Mouse (Mus musculus): ENCODE data around the gene Filip1l. TPM values are rescaled to one million over a fixed set of nuclear protein-coding genes. Genes with fewer than 3 reads are reported as not detected.
A peak's percentile ranks its signal among the peaks of the same experiment; 100 is the strongest.

The Filip1l gene
- total RNA-seq, 2 experiments from 2014 or later, result 44.5 to 46.5 TPM

GRCm38 (mm10) chr16:57548608-57549007, 195.7 kb downstream of the Filip1l start:
- intact Hi-C loops (cut with DNase I; ENCODE audit: low total_unique reads), result no loop called here
- DNase-seq, result no peak

- intact Hi-C loops (cut with DNase I; ENCODE audit: low total_unique reads), result no loop called here
- DNase-seq, result peak; percentile 82
Observed at GRCm38 (mm10) chr16:57549061-57550037, 196.5 kb downstream of the Filip1l start.

GRCm38 (mm10) chr16:57550088-57550487, 197.2 kb downstream of the Filip1l start:
- intact Hi-C loops (cut with DNase I; ENCODE audit: low total_unique reads), result no loop called here
- DNase-seq, result no peak

GRCm38 (mm10) chr16:57550817-57551216, 197.9 kb downstream of the Filip1l start:
- no peak for DNase-seq
- intact Hi-C loops (cut with DNase I; ENCODE audit: low total_unique reads), result no loop called here

- intact Hi-C loops (cut with DNase I; ENCODE audit: low total_unique reads), result no loop called here
- no peak for DNase-seq
Observed at GRCm38 (mm10) chr16:57551617-57552016, 198.7 kb downstream of the Filip1l start.

GRCm38 (mm10) chr16:57552709-57553108, 199.8 kb downstream of the Filip1l start:
- DNase-seq, result no peak
- intact Hi-C loops (cut with DNase I; ENCODE audit: low total_unique reads), result no loop called here

GRCm38 (mm10) chr16:57553235-57553634, 200.3 kb downstream of the Filip1l start:
- DNase-seq, result no peak

GRCm38 (mm10) chr16:57554886-57555400, 202.1 kb downstream of the Filip1l start:
- intact Hi-C loops (cut with DNase I; ENCODE audit: low total_unique reads), result no loop called here
- DNase-seq, result no peak

More at GRCm38 (mm10) chr16:57553235-57553634, 200.3 kb downstream of the Filip1l start:
- intact Hi-C loops (cut with DNase I; ENCODE audit: low total_unique reads), result no loop called here

GRCm38 (mm10) chr16:57555667-57556066, 202.8 kb downstream of the Filip1l start:
- no peak for DNase-seq
- intact Hi-C loops (cut with DNase I; ENCODE audit: low total_unique reads), result no loop called here

- DNase-seq, result no peak
- intact Hi-C loops (cut with DNase I; ENCODE audit: low total_unique reads), result no loop called here
Observed at GRCm38 (mm10) chr16:57556244-57556643, 203.4 kb downstream of the Filip1l start.

GRCm38 (mm10) chr16:57558258-57558657, 205.4 kb downstream of the Filip1l start:
- intact Hi-C loops (cut with DNase I; ENCODE audit: low total_unique reads), result no loop called here
- no peak for DNase-seq

GRCm38 (mm10) chr16:57560185-57560584, 207.3 kb downstream of the Filip1l start:
- DNase-seq, result no peak
- intact Hi-C loops (cut with DNase I; ENCODE audit: low total_unique reads), result no loop called here

GRCm38 (mm10) chr16:57563453-57563852, 210.6 kb downstream of the Filip1l start:
- intact Hi-C loops (cut with DNase I; ENCODE audit: low total_unique reads), result no loop called here
- DNase-seq, result no peak

- no peak for DNase-seq
- intact Hi-C loops (cut with DNase I; ENCODE audit: low total_unique reads), result no loop called here
Observed at GRCm38 (mm10) chr16:57564807-57565206, 211.9 kb downstream of the Filip1l start.

GRCm38 (mm10) chr16:57566215-57566614, 213.3 kb downstream of the Filip1l start:
- DNase-seq, result no peak
- intact Hi-C loops (cut with DNase I; ENCODE audit: low total_unique reads), result no loop called here

- no peak for DNase-seq
- intact Hi-C loops (cut with DNase I; ENCODE audit: low total_unique reads), result no loop called here
Observed at GRCm38 (mm10) chr16:57568648-57569404, 215.9 kb downstream of the Filip1l start.

GRCm38 (mm10) chr16:57570789-57571311, 218.0 kb downstream of the Filip1l start:
- intact Hi-C loops (cut with DNase I; ENCODE audit: low total_unique reads), result no loop called here
- no peak for DNase-seq

GRCm38 (mm10) chr16:57573831-57574230, 220.9 kb downstream of the Filip1l start:
- intact Hi-C loops (cut with DNase I; ENCODE audit: low total_unique reads), result no loop called here
- DNase-seq, result no peak

GRCm38 (mm10) chr16:57575764-57576388, 223.0 kb downstream of the Filip1l start:
- no peak for DNase-seq
- intact Hi-C loops (cut with DNase I; ENCODE audit: low total_unique reads), result no loop called here
